Mouse (Mus musculus) activated CD4-positive, CD25-positive, alpha-beta regulatory T cell, adult 4 months (primary cell): ENCODE measurements around the gene Vmn1r201. TPM values are rescaled to one million over a fixed set of nuclear protein-coding genes. Genes with fewer than 3 reads are reported as not detected.

Experiments used
- ATAC-seq: one replicate; pipeline ENCODE4 v1.8.0; 2017
- polyA plus RNA-seq, 2 experiments: library from polyadenylated mRNA; unstranded; fragments of 100-300 nt; shearing (Covaris generic); gene quantifications; one replicate each; pipeline ENCODE4 v1.2.1; 2017

Gene Vmn1r201
- polyA plus RNA-seq: not detected

DNA sequence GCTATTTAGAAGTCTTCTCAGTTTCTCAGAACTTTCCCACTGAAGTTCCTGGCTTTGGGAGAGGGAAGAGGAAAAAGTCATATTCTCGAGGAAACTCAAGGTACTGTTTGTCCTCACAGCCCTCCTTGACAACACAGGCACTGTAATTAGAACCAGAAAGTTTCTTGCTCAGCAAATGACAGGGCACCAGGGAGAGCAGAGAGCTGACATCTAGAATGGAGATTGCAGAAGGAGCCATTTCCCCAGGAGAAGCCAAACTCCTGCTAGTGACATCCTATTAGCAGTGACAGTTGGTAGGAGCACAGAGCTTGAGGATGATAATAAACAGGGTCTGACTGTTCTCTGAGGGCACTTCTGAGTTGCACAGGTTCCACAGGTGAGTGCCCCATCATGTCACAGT lies at the start of gene Vmn1r201:
TSS of gene Vmn1r201 (plus strand) at position 301 of the 400 bp plus-strand sequence.
- no peak for ATAC-seq

DNA sequence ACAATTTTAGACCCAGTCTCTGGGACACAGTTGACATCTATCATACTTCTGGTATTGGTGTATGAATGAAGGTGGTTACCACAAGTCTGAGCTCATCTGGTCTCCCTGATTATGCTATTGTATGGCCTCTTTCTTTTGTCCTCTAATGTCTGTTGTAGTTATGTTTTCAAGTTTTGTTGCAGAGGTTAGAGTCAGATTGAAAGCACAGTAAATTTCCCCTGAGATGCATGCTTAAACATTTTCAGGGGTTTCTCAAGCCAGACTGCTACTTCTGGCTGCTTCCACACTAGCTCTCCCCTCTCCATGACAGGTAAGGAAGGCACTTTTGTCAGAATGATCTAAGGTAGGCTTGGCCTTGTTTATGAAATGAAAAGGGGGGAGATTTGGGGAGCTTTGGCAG lies 16.6 kb upstream of the Vmn1r201 start:
- ATAC-seq: no peak

DNA sequence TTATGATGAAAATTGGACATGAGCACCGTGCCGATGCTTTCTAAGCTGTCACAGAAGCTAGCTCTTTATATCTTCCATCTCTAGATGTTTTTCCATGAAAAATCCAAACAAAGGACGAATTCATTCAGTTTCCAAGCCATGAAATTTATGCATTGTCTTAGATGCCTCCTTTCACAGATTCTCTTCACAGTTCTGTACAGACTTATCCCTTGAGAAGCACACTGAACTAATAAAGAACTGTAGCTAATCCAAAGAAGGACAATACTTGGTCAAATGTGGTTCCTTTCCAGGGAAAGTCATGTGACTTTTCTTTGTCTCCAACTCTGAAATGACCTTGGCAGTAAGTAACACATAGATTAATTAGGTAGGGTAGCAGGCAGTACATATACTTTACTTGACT lies 30.7 kb downstream of the Vmn1r201 start:
- no peak for ATAC-seq

DNA sequence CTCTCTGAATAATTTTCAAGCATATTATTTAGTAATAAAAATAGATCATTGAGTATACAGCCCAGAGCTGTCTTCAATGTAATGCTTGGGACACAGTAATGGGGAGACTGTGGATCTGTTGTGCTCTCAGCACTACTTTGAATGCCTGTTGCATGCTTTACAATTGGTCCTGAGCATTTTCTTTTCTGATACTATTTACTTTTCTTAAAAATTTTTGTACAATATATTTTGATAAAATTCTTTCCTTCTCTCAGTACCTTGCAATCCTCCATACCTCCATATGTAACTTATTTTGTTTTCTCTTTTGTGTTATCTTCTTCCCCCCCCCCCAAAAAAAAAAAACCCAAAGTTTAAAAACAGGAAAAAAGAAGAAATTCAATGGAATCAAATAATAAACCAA lies 33.6 kb downstream of the Vmn1r201 start, which contains the start of gene Vmn1r202:
TSS of gene Vmn1r202 (minus strand) at position 101 of the 400 bp plus-strand sequence.
- ATAC-seq: no peak

GRCm38 (mm10) chr13:22517814-22518213 lies 46.1 kb downstream of the Vmn1r201 start, which contains the start of gene Vmn1r203:
Vmn1r203 (plus strand) TSS chr13:22518114.
- no peak for ATAC-seq

Other genes with a start within 250 kb of the Vmn1r201 start
- not detected for gene Vmn1r193, start 248.8 kb upstream of the Vmn1r201 start, polyA plus RNA-seq
- gene Vmn1r194, start 227.7 kb upstream of the Vmn1r201 start, polyA plus RNA-seq: not detected
- gene Vmn1r195, start 201.4 kb upstream of the Vmn1r201 start, polyA plus RNA-seq: not detected
- gene Vmn1r196, start 182.0 kb upstream of the Vmn1r201 start, polyA plus RNA-seq: not detected
- under 1 TPM in 1 of 2 experiments, not detected in 1; 0.08 TPM for gene Vmn1r197, start 147.3 kb upstream of the Vmn1r201 start, polyA plus RNA-seq
- under 1 TPM in 1 of 2 experiments, not detected in 1; 0.07 TPM for gene Vmn1r198, start 121.6 kb upstream of the Vmn1r201 start, polyA plus RNA-seq
- not detected for gene Vmn1r199, start 92.1 kb upstream of the Vmn1r201 start, polyA plus RNA-seq
- gene Vmn1r200, start 81.5 kb upstream of the Vmn1r201 start, polyA plus RNA-seq: not detected
- gene Vmn1r202, start 33.5 kb downstream of the Vmn1r201 start, polyA plus RNA-seq: under 1 TPM in 1 of 2 experiments, not detected in 1; 0.05 TPM
- gene Vmn1r203, start 46.2 kb downstream of the Vmn1r201 start, polyA plus RNA-seq: under 1 TPM; 0.05 to 0.13 TPM
- not detected for gene Vmn1r204, start 81.3 kb downstream of the Vmn1r201 start, polyA plus RNA-seq
- gene Vmn1r205, start 121.1 kb downstream of the Vmn1r201 start, polyA plus RNA-seq: not detected
- not detected for gene Vmn1r206, start 152.3 kb downstream of the Vmn1r201 start, polyA plus RNA-seq